Mouse (Mus musculus) spleen, adult 12 weeks (tissue): ENCODE measurements around the gene Itgav.

ENCODE experiments used
- DNase-seq: peaks from one replicate; pipeline ENCODE4 v3.0.0; 2022; ENCODE audit warnings: low spot score

Gene Itgav

GRCm38 (mm10) chr2:83816147-83816546 is 92.0 kb downstream of the Itgav start:
- no peak for DNase-seq

GRCm38 (mm10) chr2:83825161-83825560 is 101.0 kb downstream of the Itgav start:
- DNase-seq, result no peak

- DNase-seq, result no peak
Observed at GRCm38 (mm10) chr2:83828895-83829539, 104.8 kb downstream of the Itgav start.

- DNase-seq, result no peak
Observed at GRCm38 (mm10) chr2:83832903-83833302, 108.7 kb downstream of the Itgav start.

- DNase-seq, result no peak
Observed at GRCm38 (mm10) chr2:83835313-83836070, 111.3 kb downstream of the Itgav start.

GRCm38 (mm10) chr2:83848495-83848894 is 124.3 kb downstream of the Itgav start:
- DNase-seq, result no peak

GRCm38 (mm10) chr2:83853423-83853822 is 129.2 kb downstream of the Itgav start:
- DNase-seq, result no peak

GRCm38 (mm10) chr2:83856236-83856635 is 132.0 kb downstream of the Itgav start:
- DNase-seq, result no peak
